Mouse (Mus musculus) hindbrain, embryonic 10.5 days (tissue): ENCODE results near the gene Serping1. TPM values are rescaled to one million over a fixed set of nuclear protein-coding genes. Genes with fewer than 3 reads are reported as not detected.
A peak's percentile ranks its signal among the peaks of the same experiment; 100 is the strongest.

Experiments
- DNase-seq: peaks from one replicate; pipeline ENCODE4 v3.0.0-alpha.2; 2017; ENCODE audit warnings: low spot score
- H3K27ac ChIP-seq: fragments of 300-500 bp; sonication (generic); 2 replicates; pipeline ENCODE4 v1.5.1; 2016; ENCODE audit warnings: mild to moderate bottlenecking, moderate library complexity
- H3K27me3 ChIP-seq: fragments of 300-500 bp; sonication (generic); 2 replicates; pipeline ENCODE4 v1.6.1; 2016; ENCODE audit warnings: mild to moderate bottlenecking; ENCODE audit not compliant: poor library complexity, insufficient read depth, severe bottlenecking
- H3K36me3 ChIP-seq: fragments of 300-500 bp; sonication (generic); 2 replicates; pipeline ENCODE4 v1.6.1; 2016; ENCODE audit warnings: mild to moderate bottlenecking, moderate library complexity
- H3K4me1 ChIP-seq: fragments of 300-500 bp; sonication (generic); replicated peaks from 2 replicates; pipeline ENCODE4 v1.6.1; 2016; ENCODE audit warnings: mild to moderate bottlenecking
- H3K4me3 ChIP-seq: fragments of 300-500 bp; sonication (generic); 2 replicates; pipeline ENCODE4 v1.5.1; 2016; ENCODE audit warnings: mild to moderate bottlenecking, moderate library complexity
- H3K9me3 ChIP-seq: fragments of 300-500 bp; sonication (generic); 2 replicates; pipeline ENCODE4 v1.6.1; 2016; ENCODE audit warnings: mild to moderate bottlenecking, moderate library complexity
- WGBS: fragments of 180-500 bp; shearing (Covaris S2); methylation state at CpG from one replicate; pipeline ENCODE4 v1.1.7; 2016; 5-methylcytosine and 5-hydroxymethylcytosine counted together
- polyA plus RNA-seq: library from polyadenylated mRNA; unstranded; fragments of >200 nt; fragmentation: Nextera tagmentation; extraction: Ambion mirVana; gene quantifications from 2 replicates; pipeline ENCODE4 v1.2.1, GENCODE M21; 2016

Serping1 gene
- polyA plus RNA-seq, 1 experiment from 2014 or later = 43.1 TPM

GRCm38 (mm10) chr2:84799041-84799561, 23.9 kb upstream of the Serping1 start:
- Histone ChIP-seq H3K36me3 (no peaks in the 10 kb centered on the region), H3K27me3 (no peaks in the 10 kb centered on the region), H3K27ac (peak overlapping the region; percentile 86), H3K4me1 (peaks cover 16% of the 10 kb centered on the region), H3K4me3 (peak overlapping the region; percentile 74), H3K9me3 (peaks cover 18% of the 10 kb centered on the region)
- peak; percentile 59 for DNase-seq
- WGBS = under 1% methylated on average over 16 of the region's 16 CpGs

- Histone ChIP-seq H3K4me3 (peak within 1 kb of the TSS; percentile 74), H3K27me3 (no peaks in the 10 kb centered on the region), H3K27ac (peak within 1 kb of the TSS; percentile 86), H3K36me3 (no peaks in the 10 kb centered on the region), H3K4me1 (peaks cover 16% of the 10 kb centered on the region), H3K9me3 (peaks cover 18% of the 10 kb centered on the region)
- WGBS = under 1% methylated on average over 21 of the region's 21 CpGs
- DNase-seq = peak; percentile 77
These were observed 23.3 kb upstream of the Serping1 start, which contains the start of gene Ube2l6 for GRCm38 (mm10) chr2:84798493-84798921. Gene Ube2l6, plus strand, starts transcription at chr2:84798828.

- H3K36me3 ChIP-seq = no peaks in the 10 kb centered on the region
- H3K27ac ChIP-seq = peak overlapping the region; percentile 86
- H3K4me1 ChIP-seq = peaks cover 16% of the 10 kb centered on the region
- peaks cover 18% of the 10 kb centered on the region for H3K9me3 ChIP-seq
- peak overlapping the region; percentile 74 for H3K4me3 ChIP-seq
- WGBS = 11% methylated on average over 13 of the region's 13 CpGs
- no peaks in the 10 kb centered on the region for H3K27me3 ChIP-seq
- DNase-seq = peak; percentile 90
These were observed 22.7 kb upstream of the Serping1 start for GRCm38 (mm10) chr2:84797833-84798492.

DNA sequence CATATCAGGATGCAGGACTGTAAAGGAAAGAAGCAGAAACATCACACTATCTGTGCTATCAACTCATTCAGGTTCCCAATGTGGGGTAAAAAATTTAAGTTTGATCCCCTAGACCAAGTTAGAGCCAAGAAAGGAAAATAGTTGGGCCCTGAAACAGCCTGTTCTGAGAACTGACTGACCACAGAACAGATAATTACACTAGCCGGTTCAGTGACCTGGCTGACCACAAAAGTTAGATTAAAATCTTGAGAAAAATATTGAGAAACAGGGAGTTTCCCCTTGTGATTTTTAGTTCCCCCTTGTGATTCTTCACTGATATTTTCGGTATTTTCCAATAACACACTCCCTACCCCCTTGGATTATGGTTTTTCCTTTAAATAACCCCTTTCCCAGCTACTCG, 18.6 kb upstream of the Serping1 start:
- no peaks in the 10 kb centered on the region for H3K36me3 ChIP-seq
- H3K9me3 ChIP-seq = peaks cover 18% of the 10 kb centered on the region
- H3K27ac ChIP-seq = no peak overlapping the region
- no peak overlapping the region for H3K4me3 ChIP-seq
- no peaks in the 10 kb centered on the region for H3K27me3 ChIP-seq
- H3K4me1 ChIP-seq = peaks cover 17% of the 10 kb centered on the region
- WGBS = 89% methylated on average over 3 of the region's 3 CpGs
- DNase-seq = no peak

- WGBS = 87% methylated on average over 3 of the region's 3 CpGs
- Histone ChIP-seq H3K27me3 (no peaks in the 10 kb centered on the region), H3K36me3 (no peaks in the 10 kb centered on the region), H3K9me3 (peaks cover 18% of the 10 kb centered on the region), H3K4me1 (peaks cover 12% of the 10 kb centered on the region; the same call in 1 of the 2 replicates), H3K4me3 (no peak overlapping the region), H3K27ac (no peak overlapping the region)
- no peak for DNase-seq
These were observed 17.9 kb upstream of the Serping1 start for GRCm38 (mm10) chr2:84793154-84793553.

DNA sequence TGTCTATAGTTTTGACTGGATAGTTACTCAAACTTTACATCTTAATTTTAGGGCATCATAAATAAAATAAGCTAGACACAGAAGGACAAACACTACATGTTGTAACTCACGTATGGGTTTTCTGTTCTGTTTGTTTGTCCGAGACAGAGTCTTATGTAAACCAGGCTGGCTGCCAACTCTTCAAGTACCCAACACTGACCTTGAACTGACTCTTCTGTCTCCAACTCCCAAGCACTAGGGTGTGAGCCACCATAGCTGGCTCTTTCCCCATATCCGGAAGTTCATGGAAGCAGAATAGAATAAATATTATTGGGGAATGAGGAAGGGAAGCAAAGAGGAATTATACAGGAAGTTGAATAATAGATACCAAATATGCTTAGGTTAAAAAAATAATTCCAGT, 17.3 kb upstream of the Serping1 start:
- no peak for DNase-seq
- peaks cover 18% of the 10 kb centered on the region for H3K9me3 ChIP-seq
- peaks cover 8% of the 10 kb centered on the region; the same call in 1 of the 2 replicates for H3K4me1 ChIP-seq
- H3K27me3 ChIP-seq = no peaks in the 10 kb centered on the region
- H3K4me3 ChIP-seq = no peak overlapping the region
- H3K27ac ChIP-seq = no peak overlapping the region
- WGBS = 91% methylated on average over 3 of the region's 3 CpGs
- H3K36me3 ChIP-seq = no peaks in the 10 kb centered on the region

GRCm38 (mm10) chr2:84790418-84790817, 15.2 kb upstream of the Serping1 start:
- Histone ChIP-seq H3K4me1 (peaks cover 8% of the 10 kb centered on the region; the same call in 1 of the 2 replicates), H3K27me3 (no peaks in the 10 kb centered on the region), H3K36me3 (no peaks in the 10 kb centered on the region), H3K27ac (no peak overlapping the region), H3K4me3 (no peak overlapping the region), H3K9me3 (peaks cover 13% of the 10 kb centered on the region)
- WGBS = 56% methylated on average over 9 of the region's 9 CpGs
- no peak for DNase-seq

- 88% methylated on average over 3 of the region's 3 CpGs for WGBS
- H3K9me3 ChIP-seq = no peaks in the 10 kb centered on the region
- DNase-seq = no peak
These were observed 13.1 kb upstream of the Serping1 start for GRCm38 (mm10) chr2:84788316-84788715.

GRCm38 (mm10) chr2:84783840-84784566, 8.8 kb upstream of the Serping1 start:
- 89% methylated on average over 3 of the region's 3 CpGs for WGBS
- no peak for DNase-seq

More at GRCm38 (mm10) chr2:84788316-84788715, 13.1 kb upstream of the Serping1 start:
- no peaks in the 10 kb centered on the region for H3K36me3 ChIP-seq
- H3K27ac ChIP-seq = no peak overlapping the region
- H3K27me3 ChIP-seq = no peaks in the 10 kb centered on the region
- peaks cover 8% of the 10 kb centered on the region; the same call in 1 of the 2 replicates for H3K4me1 ChIP-seq
- H3K4me3 ChIP-seq = no peak overlapping the region

DNA sequence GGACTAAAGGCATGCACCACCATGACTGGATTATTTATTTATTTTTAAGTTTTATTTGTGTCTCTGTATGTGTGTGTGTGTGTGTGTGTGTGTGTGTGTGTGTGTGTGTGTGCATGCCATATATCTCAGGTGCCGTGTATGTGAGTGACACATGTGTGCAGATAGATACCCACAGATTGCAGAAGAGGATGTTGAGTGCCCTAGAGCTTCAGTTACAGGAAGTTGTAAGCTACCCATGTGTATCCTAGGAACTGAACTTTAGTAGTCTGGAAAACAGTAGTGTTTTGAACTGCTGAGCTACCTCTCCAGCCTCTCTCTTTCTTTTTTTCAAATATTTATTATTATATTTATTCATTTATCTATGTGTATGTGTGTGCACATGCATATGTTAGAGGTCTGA, 8.1 kb upstream of the Serping1 start:
- no peak for DNase-seq
- Histone ChIP-seq H3K27me3 (no peaks in the 10 kb centered on the region), H3K4me3 (no peak overlapping the region), H3K27ac (no peak overlapping the region), H3K4me1 (no peaks in the 10 kb centered on the region; the same call in 1 of the 2 replicates), H3K9me3 (no peaks in the 10 kb centered on the region), H3K36me3 (no peaks in the 10 kb centered on the region)
- 96% methylated on average over 1 of the region's 1 CpGs for WGBS

More at GRCm38 (mm10) chr2:84783840-84784566, 8.8 kb upstream of the Serping1 start:
- H3K27me3 ChIP-seq = no peaks in the 10 kb centered on the region
- H3K4me1 ChIP-seq = no peaks in the 10 kb centered on the region; the same call in 1 of the 2 replicates
- no peaks in the 10 kb centered on the region for H3K36me3 ChIP-seq
- no peaks in the 10 kb centered on the region for H3K9me3 ChIP-seq
- H3K4me3 ChIP-seq = no peak overlapping the region
- H3K27ac ChIP-seq = no peak overlapping the region

DNA sequence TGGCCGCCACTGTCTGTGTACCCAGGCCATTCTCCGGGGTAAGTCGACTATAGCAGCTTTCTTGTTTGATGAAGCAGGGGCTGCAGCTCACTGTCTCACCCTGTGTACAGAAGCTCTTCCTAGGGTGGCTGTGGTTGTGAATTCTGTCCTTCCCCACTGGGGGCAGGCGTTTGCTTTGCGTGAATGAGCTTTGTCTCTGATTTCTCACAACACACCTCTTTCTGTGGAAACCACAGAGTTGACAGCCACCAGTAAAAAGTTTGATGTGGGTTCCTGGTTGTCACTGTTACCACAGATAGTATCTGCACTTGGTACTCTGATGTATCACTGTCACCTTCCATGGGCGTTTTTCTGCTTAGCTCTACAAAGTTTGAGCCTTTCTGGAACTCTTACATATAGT, 4.0 kb upstream of the Serping1 start:
- H3K4me3 ChIP-seq = no peak overlapping the region
- WGBS = 60% methylated on average over 6 of the region's 6 CpGs
- no peak overlapping the region for H3K27ac ChIP-seq
- peaks cover 16% of the 10 kb centered on the region for H3K4me1 ChIP-seq
- no peaks in the 10 kb centered on the region for H3K27me3 ChIP-seq
- no peaks in the 10 kb centered on the region for H3K36me3 ChIP-seq
- DNase-seq = no peak
- H3K9me3 ChIP-seq = no peaks in the 10 kb centered on the region

- no peak overlapping the region for H3K27ac ChIP-seq
- no peaks in the 10 kb centered on the region for H3K36me3 ChIP-seq
- 69% methylated on average over 3 of the region's 3 CpGs for WGBS
- H3K9me3 ChIP-seq = no peaks in the 10 kb centered on the region
- no peak for DNase-seq
- peaks cover 29% of the 10 kb centered on the region for H3K4me1 ChIP-seq
- H3K4me3 ChIP-seq = no peak overlapping the region
- no peaks in the 10 kb centered on the region for H3K27me3 ChIP-seq
These were observed 2.5 kb upstream of the Serping1 start for GRCm38 (mm10) chr2:84777706-84778105.

DNA sequence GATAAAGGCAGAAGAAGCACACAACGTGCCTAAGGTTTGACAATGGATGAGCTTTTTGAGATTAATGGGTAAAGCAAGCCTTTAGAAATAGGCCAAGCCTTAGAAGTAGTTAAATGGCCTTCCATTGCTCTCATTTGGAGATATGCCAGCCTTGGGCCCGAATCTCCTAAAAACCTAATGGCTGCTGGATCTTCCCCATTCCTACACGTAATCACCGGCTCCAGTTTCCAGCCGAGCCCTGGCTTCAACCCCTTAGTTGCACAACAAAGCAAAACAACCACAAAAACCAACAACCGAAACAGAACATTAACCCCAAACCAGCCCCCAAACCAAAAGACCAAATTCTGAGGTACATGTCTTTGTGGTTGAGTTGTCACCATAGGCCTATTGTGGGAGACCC, 421 bp upstream of the Serping1 start:
- H3K27ac ChIP-seq = peak overlapping the region; percentile 87

More for the DNA sequence above, 421 bp upstream of the Serping1 start:
- H3K27me3 ChIP-seq = no peaks in the 10 kb centered on the region
- no peaks in the 10 kb centered on the region for H3K9me3 ChIP-seq
- peaks cover 29% of the 10 kb centered on the region for H3K4me1 ChIP-seq
- 84% methylated on average over 6 of the region's 6 CpGs for WGBS
- no peak overlapping the region; the same call in 1 of the 2 replicates for H3K4me3 ChIP-seq
- no peak for DNase-seq
- no peaks in the 10 kb centered on the region for H3K36me3 ChIP-seq
